Mouse (Mus musculus) mature B cell (primary cell): Measurements from ENCODE around the gene Ggt6.

Experiments
- in situ Hi-C: fragments of 300-500 bp; cut with MboI; formaldehyde crosslinking; loops from 2 replicates; pipeline ENCODE4 v1.14.3; 2019

Gene Ggt6

GRCm38 (mm10) chr11:72476074-72476625 lies 40.8 kb downstream of the Ggt6 start:
- in situ Hi-C loops: no loop called here

GRCm38 (mm10) chr11:72477182-72477581 lies 41.9 kb downstream of the Ggt6 start:
- in situ Hi-C loops: no loop called here

- in situ Hi-C loops: no loop called here
These were observed 42.3 kb downstream of the Ggt6 start for GRCm38 (mm10) chr11:72477653-72478052.

- in situ Hi-C loops: no loop called here
These were observed 42.9 kb downstream of the Ggt6 start for GRCm38 (mm10) chr11:72478228-72478627.

- in situ Hi-C loops: no loop called here
These were observed 44.2 kb downstream of the Ggt6 start for GRCm38 (mm10) chr11:72479499-72479898.

- in situ Hi-C loops: no loop called here
These were observed 46.0 kb downstream of the Ggt6 start for GRCm38 (mm10) chr11:72481313-72481712.

- in situ Hi-C loops: no loop called here
These were observed 46.6 kb downstream of the Ggt6 start for GRCm38 (mm10) chr11:72481952-72482351.

GRCm38 (mm10) chr11:72484549-72484948 lies 49.2 kb downstream of the Ggt6 start:
- in situ Hi-C loops: no loop called here

- in situ Hi-C loops: no loop called here
These were observed 49.8 kb downstream of the Ggt6 start for GRCm38 (mm10) chr11:72485157-72485556.

GRCm38 (mm10) chr11:72485960-72486359 lies 50.6 kb downstream of the Ggt6 start:
- in situ Hi-C loops: no loop called here

- in situ Hi-C loops: no loop called here
These were observed 51.8 kb downstream of the Ggt6 start for GRCm38 (mm10) chr11:72487171-72487570.

- in situ Hi-C loops: no loop called here
These were observed 52.4 kb downstream of the Ggt6 start for GRCm38 (mm10) chr11:72487739-72488138.
